15 mouse cellular contexts compared by ENCODE assay signal in the genomic region with DNA sequence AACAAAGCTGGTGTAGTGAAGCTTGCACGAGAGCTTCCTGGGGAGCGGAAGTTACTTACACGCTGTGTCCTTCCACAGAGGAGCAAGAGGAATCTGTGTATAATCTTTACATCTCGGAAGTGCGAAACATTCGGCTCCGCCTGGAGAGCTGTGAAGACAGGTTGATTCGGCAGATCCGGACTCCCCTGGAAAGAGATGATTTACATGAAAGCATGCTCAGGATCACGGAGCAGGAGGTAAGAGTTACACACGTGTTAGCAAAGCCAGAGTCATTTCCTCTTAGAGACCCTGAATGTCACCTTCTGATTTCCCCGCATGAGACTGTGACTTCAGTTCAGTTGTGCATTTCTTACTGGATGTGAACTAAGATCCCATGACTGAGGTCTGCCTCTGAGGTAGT.
A peak's percentile ranks its signal among the peaks of the same experiment; 100 is the strongest.
DNase-seq lines count a peak whose midpoint lies in the region.
"Had no signal": no experiment of that assay in that cellular context is flagged by ENCODE, and none has a peak within 500 bp of the region (broad histone marks: within the 10 kb centered on the region; RNA-seq: fewer than 3 reads in every experiment).

No protein-coding gene starts in this region.

- intact Hi-C loops in heart, postnatal 10 days (cut with DNase I): no loop called here

- peak; percentile 68 for DNase-seq in heart, adult 11 months
- no peak for DNase-seq in heart, postnatal 10 days
- peak; percentile 85 for DNase-seq in R1 (ENCODE audit: low read depth, low spot score)
- no peak for DNase-seq in right cerebral cortex, adult 2 months (ENCODE audit: low spot score in 2 of 2)
- DNase-seq: adrenal gland, adult 2 months; adrenal gland, adult 8-10 months; adrenal gland, postnatal 10 days; adrenal gland, postnatal 14 days; adrenal gland, postnatal 25 days; adrenal gland, postnatal 36 days; B cell, adult 2 months; cerebellum, adult 11 months; cerebellum, adult 11-12 months; cerebellum, adult 18-20 months; cerebellum, adult 2 months had no signal

Comparison
In these comparisons a context has a peak if more than half of its experiments do, and no peak if none do; other contexts are left out.
1. DNase-seq: peak in heart, adult 11 months (single experiment) and R1 (single experiment); none in heart, postnatal 10 days (0 of 2) and right cerebral cortex, adult 2 months (0 of 2).